Mouse (Mus musculus): ENCODE data around the gene Phex.

Gene Phex

DNA sequence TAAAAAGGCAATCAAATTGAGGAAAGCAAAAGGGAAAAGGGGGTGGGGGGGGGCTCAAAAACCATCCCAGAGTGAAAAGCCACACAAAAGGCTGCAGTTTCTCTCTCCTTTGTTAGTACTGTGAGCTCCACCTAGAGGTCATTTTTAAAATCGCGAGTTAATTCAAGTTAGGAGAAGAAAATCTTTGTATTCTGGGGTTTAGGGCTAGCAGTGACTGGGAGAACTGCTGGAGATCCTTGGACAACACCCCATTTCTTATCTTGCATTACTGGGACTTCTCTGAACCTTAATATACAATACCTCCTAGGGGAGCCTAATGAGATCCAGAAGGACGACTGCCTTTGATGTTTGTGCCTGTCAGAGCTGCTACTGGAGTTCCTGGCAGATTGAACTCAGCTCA is 107.7 kb downstream of the Phex start:
- DNase-seq (ENCODE audit: low read depth, low spot score): peak; percentile 83

DNA sequence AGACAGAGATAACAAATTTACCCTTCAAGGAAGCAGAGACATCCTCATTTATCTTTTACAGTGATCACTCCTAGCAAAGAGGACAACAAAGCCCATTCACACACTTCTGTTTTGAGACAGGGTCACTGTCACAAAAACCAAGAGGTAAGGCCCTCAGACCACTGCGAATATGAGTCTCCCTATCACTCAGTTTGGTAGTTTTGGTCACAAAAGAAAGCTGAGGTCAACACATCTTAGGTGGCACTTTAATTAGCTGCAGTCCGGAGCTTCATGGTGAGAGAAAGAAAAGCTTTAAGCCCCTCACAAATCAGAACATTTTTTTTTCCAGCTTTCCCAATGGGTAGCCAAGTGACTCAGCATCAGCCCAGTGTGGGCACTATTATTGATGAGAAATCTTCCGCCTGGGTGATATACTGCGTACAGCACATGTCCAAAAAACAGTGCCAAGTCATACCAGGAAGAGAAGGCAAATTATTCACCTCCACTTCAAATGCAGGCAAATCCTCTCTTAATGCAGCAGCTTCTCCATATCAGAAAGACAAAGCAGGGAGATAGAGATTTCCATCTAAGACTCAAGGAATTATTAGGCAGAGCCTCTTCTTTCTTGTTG is 108.2 kb downstream of the Phex start:
- peak; percentile 86 for DNase-seq (ENCODE audit: low read depth, low spot score)

DNA sequence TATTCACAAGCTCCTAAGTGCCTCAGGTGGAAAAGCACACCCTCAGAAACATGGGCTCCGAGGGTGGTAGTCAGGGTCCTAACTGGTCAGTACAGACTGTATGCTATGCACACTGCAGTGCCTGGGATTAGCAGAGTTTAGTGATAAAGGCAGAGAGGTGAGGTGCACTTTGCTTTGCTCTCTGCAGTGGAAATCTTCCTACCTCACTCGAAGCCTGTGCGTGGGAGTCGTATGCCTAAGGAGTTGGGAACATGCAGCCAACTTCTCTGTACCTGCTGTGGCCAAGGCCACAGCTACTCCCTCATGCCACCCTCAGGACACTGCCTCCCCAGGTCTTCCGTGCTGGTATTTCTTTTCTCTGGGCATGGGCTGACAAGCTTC is 109.3 kb downstream of the Phex start:
- peak; percentile 72 for DNase-seq (ENCODE audit: low read depth, low spot score)

DNA sequence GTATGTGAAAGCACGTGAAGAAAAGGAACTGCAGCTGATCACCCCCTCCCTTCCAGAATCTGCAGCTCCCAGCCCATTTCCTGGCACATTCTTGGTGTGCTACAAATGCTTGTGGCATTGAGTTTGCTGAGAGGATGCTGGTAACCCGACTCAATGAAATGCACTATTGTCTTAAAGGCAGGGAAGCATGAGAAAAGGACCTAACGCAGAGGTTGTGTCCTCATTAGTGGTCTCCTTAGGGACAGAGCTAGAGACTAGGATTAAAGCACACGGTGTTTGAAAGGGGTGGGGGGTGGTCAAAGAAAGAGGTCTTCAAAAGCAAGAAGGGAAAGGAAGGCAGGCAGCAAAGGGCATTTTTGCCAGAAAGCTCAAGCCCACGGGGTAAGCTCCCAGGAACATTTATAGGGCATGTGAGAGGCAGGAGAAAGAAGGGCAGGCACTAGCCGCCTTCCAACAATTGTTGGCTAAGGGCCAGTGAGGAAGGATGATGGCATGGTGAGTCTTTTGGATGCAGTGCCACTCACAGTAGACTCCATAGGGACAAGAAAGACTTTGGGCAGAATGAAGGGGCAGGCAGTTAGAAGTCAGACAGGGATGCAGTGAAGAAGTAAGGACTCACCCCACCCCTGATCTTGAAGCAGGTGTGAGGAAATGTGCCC is 109.8 kb downstream of the Phex start:
- peak; percentile 75 for DNase-seq (ENCODE audit: low read depth, low spot score)

DNA sequence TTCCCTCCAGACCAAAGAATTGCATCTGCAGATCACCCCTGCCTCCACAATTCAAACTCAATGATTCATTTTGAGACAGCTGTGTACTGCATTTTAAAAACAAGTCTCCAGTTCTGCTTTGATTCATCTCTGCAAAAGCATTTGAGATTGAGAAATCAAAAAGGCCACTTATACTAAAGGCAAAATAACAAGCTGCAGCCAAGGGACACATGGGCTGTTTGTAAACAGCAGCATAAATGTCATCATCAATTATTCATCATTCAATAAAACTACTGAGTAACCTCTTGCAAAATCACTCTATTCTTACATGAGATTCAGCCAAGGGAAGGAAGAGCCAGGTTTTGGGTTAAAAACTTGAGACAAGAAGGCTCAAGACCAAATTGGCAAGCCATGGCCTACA is 122.7 kb downstream of the Phex start:
- no peak for DNase-seq (ENCODE audit: low read depth, low spot score)

DNA sequence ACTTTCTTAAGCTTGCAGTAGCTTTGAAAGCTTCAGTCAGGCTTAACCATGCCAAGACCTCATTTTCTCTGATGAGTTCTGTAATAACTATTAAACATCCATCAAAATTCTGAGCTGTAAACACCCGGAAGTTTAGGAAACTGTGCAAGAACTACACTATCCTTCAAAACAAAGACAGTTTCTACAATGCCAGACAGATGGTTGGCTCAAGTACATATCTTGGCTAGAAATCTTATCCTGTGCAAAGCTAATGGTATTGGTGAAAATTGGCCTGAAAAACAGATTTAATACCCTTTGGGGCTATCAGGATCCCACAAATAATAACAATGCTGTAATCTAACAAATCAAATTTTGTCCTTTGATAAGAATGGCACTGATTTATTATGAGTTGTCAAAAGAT is 138.5 kb downstream of the Phex start:
- no peak for DNase-seq (ENCODE audit: low read depth, low spot score)

DNA sequence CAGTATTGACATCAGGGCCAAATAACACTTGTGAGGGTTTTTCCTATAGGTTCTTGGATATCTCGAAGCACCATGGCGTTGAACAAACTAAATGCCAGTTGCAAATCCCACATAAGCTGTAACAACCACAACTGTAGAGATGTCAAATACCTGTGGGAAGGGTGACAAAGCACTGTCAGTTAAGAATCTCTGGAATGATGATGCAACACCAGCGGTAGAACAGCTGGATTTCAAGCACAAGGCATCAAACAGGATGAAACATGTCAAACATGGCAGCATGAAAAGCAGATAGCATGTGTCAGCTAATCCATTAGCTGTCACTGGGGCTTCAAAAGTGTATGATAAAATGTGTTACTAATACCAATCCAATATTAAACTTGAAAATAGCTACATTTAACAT is 141.8 kb downstream of the Phex start:
- DNase-seq (ENCODE audit: low read depth, low spot score): no peak

DNA sequence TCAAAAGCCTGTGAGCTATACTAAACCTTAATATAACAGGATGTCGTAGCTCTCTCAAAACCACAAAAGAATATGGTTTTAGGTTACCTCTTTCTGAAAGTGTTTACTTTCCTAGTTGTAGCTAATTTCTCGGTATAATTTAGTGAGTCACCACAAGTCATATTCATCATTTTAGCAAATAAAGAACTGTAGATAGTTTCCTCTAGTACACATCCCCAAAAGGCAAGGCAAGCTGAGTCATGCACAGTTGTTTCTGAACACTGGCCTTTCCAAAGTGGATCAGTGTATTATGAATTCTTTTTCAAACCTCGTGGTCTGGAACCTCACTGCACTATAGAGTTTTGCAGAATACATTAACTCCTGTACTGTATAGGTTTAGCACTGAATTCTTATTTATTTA is 143.5 kb downstream of the Phex start:
- peak; percentile 8 for DNase-seq (ENCODE audit: low read depth, low spot score)

DNA sequence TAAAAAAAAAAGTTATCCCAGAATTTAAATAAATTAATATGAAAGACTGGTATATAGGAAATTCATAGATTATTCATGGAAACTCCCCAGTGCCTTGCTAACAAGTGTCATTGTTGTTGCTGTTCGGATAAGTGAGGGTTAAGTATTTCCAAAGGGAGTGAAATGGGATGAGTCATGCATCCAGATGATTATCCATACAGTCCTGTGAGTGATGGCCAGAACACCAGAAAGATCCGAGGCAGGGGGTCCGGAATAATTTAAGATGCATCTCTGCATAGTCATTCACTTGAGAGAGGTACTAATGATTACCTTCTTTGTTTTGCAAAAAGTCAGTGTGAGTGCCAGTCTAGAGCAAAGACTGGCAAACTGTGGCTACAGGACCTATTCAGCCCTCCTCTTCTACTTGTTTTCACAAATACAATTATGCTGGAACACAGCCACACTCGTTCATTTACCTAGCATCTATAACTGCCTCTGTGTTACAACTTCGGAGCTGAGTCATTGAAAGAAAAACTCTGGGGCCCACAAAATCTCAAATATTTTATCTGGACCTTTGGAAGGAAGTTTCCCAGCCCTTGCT is 145.3 kb downstream of the Phex start:
- no peak for DNase-seq (ENCODE audit: low read depth, low spot score)

DNA sequence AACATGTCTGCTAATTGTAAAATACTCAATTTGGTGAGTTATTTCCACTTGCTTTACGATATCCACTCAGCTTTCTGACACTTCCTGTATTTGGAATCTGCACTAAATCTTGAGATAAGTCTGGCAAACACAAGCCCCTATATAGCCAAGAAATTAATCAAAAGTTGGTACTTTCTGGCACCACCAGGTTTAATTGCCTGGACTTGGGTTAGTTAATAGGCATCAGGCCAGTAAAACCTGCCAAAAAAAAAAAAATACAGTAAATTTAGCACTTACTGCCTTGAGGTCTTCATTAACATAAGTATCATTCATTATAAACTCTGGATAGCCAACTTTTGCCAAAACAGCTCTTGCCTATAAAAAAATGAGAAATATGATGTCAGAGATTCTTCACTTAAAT is 147.0 kb downstream of the Phex start:
- DNase-seq (ENCODE audit: low read depth, low spot score): no peak

DNA sequence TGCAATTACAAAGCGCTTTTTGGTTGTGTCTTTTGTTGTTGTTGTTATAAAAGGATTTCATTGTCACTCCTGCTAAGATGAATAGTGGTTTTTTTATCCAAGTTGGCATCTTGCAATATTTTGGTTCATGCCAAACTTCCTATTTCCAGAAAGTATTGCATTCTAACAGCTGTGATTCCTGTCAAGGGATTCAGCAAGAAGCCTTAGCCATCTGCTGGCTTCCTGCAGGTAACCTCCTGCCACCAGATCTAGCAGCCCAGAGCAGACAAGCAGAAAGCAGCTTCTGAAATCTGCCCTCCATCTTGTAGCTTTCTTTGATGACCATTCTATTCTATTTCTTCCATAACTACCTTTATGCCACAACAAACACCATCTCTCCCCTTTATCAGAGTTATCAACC is 212.4 kb downstream of the Phex start:
- peak; percentile 94 for DNase-seq (ENCODE audit: low read depth, low spot score)

DNA sequence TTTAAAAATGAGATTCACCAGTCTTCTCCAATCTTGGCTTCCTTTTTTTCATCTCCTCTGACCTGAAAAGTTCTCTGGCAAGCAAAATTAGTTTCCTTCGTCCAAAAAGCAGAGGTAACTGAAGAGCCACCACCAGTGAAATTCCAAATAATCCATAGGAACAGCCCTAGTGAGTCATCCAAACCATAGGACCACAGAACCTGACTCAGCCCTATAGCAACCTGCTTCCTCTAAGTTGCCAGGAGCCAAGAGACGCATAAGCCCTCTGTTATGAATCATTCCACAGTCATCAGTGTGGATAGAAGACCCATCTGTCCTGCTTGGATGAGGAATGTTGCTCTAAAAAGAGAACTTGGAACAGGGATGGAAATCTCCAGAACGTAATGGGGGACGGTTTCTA is 230.9 kb downstream of the Phex start:
- DNase-seq (ENCODE audit: low read depth, low spot score): peak; percentile 95

DNA sequence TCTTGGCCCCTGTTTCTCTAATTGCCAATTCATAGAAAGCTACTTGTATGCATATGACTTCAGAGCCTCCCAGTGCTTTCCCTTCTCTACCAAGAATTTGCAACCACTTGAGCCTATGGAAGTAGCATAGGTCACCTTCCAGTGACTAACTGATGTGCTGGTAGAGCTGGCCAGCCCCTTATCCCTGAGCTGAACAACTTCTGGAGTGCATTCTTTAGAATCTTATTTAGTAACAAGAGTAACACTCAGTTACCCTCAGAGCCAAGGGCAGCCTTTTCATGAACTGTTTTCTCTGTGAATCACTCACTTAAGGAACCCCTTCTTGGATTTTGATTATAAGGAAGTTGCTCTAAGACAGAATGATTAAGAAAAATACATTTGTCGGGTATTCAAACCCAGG is 234.3 kb downstream of the Phex start:
- DNase-seq (ENCODE audit: low read depth, low spot score): no peak

DNA sequence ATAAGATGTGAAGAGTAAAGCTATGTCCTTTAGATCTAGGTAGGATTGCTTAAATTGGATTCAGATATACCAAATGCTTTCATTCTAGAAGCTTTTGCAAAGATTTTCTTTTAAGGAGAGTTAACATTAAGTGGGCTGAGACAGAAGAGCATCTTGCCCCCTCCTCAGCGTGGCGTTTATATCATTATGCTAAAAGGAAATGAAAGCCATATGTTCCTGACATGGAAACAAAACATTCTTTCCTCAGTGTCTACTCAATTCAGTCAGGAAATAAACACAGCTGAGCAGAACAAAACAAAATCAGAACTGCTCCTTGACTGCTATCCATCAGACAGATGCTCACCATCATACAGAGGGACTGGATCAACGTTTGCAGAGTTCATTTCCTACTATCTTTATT is 251.0 kb downstream of the Phex start:
- no peak for DNase-seq (ENCODE audit: low read depth, low spot score)

DNA sequence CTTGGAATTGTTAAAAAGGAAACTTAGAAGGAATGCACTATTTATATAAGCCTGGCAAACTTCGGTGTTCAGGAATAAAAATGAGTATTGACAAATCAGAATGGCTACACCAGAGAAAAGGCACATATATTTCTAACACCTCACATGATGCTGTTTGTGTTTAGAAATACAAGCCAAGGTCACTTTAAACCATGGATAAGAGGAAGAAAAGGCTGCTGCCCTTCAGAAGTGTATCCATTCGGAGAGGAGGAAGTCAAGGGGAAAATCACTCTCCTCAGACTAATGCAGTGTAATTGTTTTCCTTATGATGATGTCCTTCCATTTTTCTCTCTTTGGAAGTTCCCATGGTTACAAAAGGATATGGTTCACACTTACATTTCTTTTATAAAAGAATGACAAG is 251.7 kb downstream of the Phex start:
- DNase-seq (ENCODE audit: low read depth, low spot score): no peak

DNA sequence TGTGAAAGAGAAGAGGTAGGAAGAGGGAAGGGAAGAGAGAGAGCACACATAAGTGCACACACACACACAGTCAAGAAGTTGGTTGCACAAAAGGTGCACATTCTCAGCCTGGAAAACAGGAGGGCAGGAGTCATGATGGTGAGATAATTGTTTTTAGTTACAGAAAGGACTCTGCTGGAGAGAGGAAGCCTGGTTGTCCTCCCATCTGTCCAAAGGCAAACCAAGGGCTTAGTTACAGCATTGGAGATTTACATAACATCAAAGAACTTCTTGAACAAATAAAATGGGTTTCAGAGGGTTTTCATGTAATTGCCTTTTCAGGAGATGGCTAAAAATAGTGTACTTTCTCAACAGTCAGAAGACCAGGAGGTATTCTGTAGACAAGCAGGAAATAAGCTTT is 270.4 kb downstream of the Phex start:
- peak; percentile 47 for DNase-seq (ENCODE audit: low read depth, low spot score)

DNA sequence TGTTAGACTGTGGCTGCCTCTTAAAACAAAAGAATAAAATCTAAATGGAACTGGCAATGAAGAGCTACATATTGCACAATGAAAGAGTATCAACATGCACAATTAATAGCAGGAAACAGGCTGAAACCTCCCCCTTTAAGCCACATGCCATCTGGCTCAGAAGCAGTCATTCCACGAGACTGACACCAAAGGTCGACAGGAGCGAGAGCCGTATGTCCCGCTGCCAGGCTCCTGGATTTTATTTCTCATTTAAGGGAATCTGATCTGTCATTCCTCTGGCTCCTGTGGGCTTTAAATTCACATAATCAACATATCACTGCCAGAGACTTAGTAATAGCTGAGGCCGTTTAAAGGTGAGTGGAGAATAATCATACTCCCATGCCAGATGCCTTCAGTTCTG is 275.5 kb downstream of the Phex start:
- DNase-seq (ENCODE audit: low read depth, low spot score): peak; percentile 81

Measured in brain, adult 2 months (tissue).